Mouse (Mus musculus) spleen, embryonic (tissue): ENCODE data around the gene Olfr68.
"Not testable (repeated sequence)": the region's sequence is repeated elsewhere in the genome, so short reads cannot be mapped to it uniquely, and the experiment has no call there.

Experiments
- CTCF ChIA-PET: fragments of 350-600 bp; sonication (Branson Sonifier 250); formaldehyde crosslinking; loops from one replicate; lab custom pipeline; 2022; lab: Charles Lee

The Olfr68 gene

DNA sequence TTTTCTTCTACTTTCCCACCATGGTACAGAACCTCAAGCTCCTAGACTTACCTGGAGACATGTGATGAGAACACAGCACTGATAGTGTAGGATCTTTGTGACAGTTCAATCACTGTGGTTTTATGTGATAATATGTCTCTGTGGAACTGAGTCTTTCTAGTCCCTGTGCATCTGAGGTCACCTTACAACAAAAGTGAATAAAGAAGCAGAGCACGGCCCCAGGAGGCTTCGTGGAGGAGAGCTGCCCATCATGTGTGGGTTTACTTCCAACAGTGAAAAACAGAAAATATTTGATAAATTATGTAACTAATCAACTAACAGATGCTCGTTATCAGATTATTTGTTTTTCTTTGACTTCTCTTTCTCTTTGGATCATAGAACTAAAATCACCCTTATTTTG is at the start of gene Olfr68:
Gene Olfr68, minus strand, starts transcription at position 101 of the 400 bp plus-strand sequence.
- CTCF ChIA-PET = no interaction called here

DNA sequence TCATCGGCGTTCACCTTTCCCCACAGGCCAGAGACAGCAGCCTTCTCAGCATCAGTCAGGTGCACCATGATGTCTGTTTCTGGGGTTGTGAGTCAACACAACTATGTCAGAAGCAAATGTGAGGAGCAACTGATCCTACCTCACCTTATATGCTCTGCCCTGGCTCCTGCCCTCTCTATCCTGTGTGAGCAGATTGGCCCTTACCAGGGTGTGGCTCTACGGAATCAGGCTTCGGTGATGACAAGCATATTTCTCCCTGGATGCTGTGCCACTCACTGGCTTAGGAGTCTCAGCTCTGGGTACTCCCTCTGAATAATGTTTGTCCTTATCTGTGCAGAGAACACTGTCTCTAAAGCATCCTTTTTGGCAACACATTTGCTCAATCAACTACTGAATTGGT is 48.3 kb upstream of the Olfr68 start, which contains the start of gene Hbb-bs:
Gene Hbb-bs, minus strand, starts transcription at position 289 of the 400 bp plus-strand sequence.
- CTCF ChIA-PET = no interaction called here

GRCm38 (mm10) chr7:103827139-103827538 is 47.6 kb upstream of the Olfr68 start:
- CTCF ChIA-PET = not testable (repeated sequence)

DNA sequence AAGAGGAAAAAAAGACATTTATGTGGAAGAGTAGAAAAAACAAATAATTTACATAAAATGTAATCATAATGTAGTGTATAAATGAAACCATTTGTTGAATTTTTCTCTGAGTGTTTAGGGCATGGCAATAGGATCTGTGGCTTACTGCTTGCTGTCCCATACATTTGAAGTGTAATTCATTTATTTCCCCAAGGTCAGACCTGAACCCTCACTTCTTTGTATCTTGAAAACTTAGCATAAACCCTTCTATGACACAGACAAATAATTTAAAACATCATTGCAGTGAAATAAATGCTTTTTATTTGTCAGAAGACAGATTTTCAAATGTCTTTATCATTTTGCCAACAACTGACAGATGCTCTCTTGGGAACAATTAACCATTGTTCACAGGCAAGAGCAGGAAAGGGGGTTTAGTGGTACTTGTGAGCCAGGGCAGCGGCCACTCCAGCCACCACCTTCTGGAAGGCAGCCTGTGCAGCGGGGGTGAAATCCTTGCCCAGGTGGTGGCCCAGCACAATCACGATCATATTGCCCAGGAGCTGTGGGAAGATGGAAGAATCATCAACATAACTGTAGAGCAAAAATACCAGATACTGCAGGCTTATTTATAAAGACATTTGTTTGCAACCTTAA is 46.9 kb upstream of the Olfr68 start:
- CTCF ChIA-PET = no interaction called here

- CTCF ChIA-PET = no interaction called here
Observed at GRCm38 (mm10) chr7:103825536-103826254, 46.2 kb upstream of the Olfr68 start.

- CTCF ChIA-PET = no interaction called here
Observed at GRCm38 (mm10) chr7:103824597-103824996, 45.1 kb upstream of the Olfr68 start.

GRCm38 (mm10) chr7:103815085-103815484 is 35.6 kb upstream of the Olfr68 start:
- CTCF ChIA-PET = not testable (repeated sequence)

- CTCF ChIA-PET = interaction anchor here (0.6 kb wide), 1 partner anchor 1187 kb away, joined by 7 read pairs; no protein-coding TSS in a partner anchor
Observed at GRCm38 (mm10) chr7:103813766-103814165, 34.3 kb upstream of the Olfr68 start, which contains the start of gene Hbb-bt. TSS of gene Hbb-bt (minus strand) at chr7:103813996.

DNA sequence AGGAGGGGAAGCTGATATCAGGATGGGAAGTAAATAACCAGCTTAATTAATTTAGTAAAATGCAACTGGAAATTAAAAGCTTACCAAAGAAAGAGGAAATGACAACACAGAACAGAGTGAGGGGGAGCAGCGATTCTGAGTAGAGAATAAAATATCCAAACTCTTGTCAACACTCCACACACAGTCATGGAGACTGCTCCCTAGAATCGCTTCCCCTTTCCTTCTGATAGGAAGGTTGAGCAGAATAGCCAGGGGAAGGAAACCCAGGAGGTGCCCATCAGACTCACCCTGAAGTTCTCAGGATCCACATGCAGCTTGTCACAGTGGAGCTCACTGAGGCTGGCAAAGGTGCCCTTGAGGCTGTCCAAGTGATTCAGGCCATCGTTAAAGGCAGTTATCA is 33.7 kb upstream of the Olfr68 start:
- CTCF ChIA-PET = interaction anchor here (0.6 kb wide), 1 partner anchor 1187 kb away, joined by 7 read pairs; no protein-coding TSS in a partner anchor

DNA sequence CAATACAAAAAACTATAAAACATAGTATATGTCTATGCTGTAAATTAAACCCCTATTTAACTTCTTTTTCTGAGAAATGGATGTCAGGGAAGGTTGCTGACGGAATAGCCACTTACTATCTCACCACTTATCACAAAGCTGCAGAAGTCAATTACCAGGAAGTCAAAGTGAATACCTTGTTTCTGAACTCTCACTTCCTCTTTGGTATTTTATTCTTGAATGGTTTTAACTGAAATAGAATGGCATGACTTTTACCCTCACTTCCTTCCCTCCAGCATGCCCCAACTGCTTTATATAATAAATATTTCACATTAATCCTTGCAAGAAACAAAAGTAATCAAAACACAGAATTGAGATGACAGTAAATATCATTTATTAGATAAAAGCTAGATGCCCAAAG is 32.7 kb upstream of the Olfr68 start:
- CTCF ChIA-PET = no interaction called here

DNA sequence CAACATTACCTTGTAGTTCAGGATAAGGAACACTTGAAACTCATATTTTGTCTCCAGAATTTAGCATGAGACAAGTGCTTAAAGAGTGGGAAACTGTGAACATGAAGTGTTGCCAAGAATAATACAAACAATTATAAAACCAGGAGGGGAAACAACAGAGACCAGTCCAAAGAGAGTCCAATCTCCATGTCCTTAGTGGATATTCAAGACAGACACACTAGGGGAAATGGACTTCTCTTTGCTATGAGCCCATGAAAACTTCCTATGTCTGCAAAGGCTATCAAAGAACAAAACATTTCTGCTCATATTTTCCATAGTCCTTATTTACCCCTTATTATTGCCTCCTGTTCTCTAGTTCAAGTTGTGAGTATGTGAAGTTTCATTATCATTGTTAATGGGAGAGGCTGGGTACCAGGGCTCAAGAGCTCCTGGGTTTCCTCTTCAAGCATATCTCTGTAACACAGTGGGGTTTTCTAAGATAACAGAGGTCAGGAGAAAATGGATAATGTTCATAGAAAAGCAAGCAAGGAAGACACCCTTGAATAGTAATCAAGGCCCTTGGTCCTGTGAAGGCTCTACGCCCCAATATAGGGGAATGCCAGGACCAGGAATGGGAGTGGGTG is 31.8 kb upstream of the Olfr68 start:
- CTCF ChIA-PET = no interaction called here

DNA sequence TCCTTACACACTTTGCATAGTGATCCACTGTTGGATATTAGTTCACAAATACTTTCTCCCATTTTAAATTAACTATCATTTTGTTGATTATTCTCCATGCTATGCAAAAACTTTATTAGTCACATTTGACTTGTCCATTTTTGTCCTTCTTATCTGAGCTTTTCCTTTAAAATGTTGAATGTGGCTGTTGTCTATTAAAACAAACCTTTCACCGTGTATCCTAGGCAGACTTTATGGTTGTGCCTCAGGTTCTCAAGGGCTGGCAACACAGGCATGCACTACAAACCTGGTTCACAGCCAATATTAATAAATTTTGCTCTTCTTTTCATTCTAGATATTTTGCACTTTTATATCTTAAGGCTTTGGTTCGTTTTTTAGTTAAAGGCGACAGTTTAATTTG is 31.2 kb upstream of the Olfr68 start:
- CTCF ChIA-PET = no interaction called here

- CTCF ChIA-PET = no interaction called here
Observed at GRCm38 (mm10) chr7:103810296-103810695, 30.8 kb upstream of the Olfr68 start.

DNA sequence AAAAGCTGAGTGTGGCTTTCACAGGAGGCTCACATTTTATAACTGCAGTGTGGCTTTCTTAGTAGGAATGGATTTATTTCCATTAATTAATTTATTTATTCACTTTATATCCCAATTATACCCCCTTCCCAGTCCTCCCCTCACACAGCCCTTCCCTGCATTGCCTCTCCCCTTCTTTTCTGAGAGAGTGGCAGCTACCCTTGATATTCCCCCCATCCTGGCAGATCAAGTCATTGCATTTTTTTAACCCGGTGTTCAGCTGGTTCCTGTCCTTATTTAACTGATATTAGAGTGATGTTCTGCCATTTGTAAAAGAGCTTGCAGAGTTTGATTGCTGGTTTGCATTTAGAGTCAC is 30.3 kb upstream of the Olfr68 start:
- CTCF ChIA-PET = no interaction called here

DNA sequence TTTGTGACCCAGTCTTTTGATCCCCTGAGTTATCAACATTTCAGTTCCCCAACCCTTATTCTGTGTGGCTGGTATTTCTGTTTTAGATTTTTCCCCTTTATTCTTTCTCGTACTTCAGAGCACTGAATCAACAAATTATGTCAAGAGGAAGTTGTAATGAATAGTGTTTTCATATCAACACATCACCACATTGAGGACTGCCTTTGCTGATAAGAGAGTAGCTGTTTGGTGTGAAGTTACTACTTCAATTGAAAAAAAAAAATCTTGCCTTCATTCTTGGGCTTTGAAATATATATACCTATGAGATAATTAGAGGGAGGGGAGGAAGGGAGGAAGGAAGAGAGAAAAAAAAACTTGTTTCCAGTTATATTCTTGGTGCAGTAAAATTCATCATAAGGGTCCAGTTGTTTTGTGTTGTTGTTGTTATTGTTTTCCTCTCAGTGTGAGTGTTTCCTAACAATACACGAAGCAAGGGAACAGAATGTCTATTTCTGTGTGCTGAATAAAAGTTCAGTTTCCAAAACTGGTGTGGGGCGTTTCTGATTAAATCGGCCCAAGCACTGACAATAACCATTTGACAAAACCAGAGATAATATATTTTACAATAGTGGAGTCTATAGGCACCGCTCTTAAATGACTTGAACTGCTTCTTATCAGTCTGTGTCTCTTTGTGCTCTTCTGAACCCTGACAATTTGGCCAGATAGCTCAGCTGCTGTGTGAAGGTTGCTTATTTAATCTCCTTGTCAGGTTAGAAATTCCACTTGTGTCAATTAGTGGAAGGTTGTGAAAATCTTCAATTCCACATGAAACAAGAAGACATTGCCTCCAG is 29.7 kb upstream of the Olfr68 start:
- CTCF ChIA-PET = no interaction called here

DNA sequence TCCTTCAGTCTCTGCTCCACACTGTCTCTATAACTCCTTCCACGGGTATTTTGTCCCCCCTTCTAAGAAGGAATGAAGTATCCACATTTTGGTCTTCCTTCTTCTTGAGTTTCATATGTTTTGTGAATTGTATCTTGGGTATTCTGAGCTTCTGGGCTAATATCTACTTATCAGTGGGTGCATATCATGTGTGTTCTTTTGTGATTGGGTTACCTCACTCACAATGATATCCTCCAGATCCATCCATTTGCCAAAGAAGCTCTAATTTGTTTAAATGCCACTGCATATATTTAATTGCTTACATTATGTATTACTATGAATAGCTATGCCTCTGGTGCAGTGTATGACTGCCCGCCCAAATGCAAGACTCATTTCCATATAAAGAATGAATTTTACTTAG is 28.6 kb upstream of the Olfr68 start:
- CTCF ChIA-PET = not testable (repeated sequence)

DNA sequence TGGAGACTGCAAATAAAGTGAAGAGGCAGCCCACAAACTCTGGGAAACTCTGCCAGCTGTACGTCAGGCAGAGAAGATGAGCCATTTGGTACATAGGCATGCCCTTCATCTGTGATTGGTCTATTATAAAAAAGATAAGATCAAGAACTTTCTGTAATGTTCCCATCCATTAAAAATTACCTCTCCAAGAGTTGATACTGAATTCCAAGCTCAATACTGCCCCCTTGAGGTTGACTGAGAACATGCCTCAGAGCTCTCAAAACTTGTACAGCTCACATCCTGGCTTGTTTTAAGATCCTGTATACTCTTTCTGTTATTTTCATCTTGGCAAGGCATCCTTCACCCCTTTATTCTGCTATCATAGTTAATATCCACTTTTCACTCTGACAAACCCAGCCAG is 27.4 kb upstream of the Olfr68 start:
- CTCF ChIA-PET = interaction anchor here (0.7 to 0.8 kb wide), 2 partner anchors 34 to 1342 kb away, joined by 3 to 5 read pairs; no protein-coding TSS in a partner anchor

DNA sequence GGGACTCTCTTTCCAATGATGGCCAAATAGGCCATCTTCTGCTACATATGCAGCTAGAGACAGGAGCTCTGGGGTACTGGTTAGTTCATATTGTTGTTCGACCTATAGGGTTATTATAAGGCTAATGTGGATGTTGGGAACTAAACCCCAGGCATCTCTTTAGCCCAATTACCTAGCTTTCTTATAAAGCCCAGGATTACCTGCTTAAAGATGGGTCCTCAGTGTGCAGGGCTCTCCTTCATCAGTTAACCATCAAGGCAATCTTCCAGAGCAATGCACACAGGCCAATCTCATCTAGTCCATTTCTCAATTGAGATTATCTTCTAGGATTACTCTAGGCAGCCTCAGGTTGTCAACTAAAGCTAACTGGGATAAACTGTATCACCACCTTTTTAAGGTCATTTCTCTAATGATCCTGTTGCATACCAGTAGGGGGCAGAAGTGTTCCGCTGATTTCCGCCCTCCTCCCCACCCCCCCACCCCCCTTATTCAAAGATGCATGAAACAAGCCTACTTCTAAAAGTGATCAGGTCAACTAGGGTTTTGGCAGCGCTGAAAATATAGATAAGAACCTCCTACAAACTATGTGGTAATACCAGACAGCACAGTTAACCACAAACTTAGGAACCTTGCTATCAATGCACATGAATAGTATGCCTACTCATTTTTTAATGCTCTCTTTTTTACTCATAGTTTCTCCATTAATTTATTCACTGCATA is 13.3 kb upstream of the Olfr68 start:
- CTCF ChIA-PET = interaction anchor here (0.5 to 1.0 kb wide), 3 partner anchors 164 to 1739 kb away, joined by 3 to 6 read pairs (median 3); no protein-coding TSS in a partner anchor

DNA sequence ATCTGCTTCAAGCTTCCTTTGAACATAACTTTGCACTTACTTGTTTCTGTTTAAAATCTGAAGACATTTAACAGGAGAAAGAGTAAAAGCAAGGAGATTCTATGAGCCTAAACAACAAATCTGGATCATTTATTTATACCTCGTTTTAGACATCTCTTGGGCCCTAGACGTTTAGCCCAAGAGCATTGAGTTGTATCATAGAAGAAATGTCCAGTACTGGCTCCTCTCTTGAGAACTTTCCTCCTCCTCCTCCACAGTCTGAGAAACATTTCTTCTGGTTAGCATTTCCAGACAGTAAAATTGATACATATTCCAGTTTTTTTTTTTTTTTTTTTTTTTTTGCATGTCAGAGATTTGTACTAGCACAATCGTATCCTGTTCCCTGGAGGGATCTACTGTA is 12.2 kb upstream of the Olfr68 start, which contains the start of gene Olfr67:
Gene Olfr67, minus strand, starts transcription at position 101 of the 400 bp plus-strand sequence.
- CTCF ChIA-PET = no interaction called here

DNA sequence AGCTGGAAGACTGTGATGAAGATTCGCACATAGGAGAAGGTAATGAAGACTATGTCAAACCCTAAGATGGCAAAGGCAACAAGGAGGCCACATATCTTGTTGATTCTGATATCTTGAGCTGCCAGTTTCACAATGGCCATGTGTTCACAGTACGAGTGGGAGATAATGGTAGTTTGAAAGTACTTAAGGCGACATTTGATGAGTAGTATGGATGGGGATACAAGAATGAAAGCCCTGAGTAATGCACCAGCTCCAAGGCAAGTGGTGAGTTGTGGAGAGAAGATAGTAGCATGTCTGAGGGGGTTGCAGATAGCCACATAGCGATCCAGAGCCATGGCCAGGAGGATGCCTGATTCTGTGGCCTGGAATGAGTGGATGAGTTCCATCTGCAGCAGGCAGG is 1.8 kb downstream of the Olfr68 start:
- CTCF ChIA-PET = not testable (repeated sequence)

- CTCF ChIA-PET = no interaction called here
Observed at GRCm38 (mm10) chr7:103771494-103771893, 8.0 kb downstream of the Olfr68 start, which contains the start of gene Olfr69. TSS of gene Olfr69 (minus strand) at chr7:103771594.
